Mouse (Mus musculus) heart, postnatal 0 days (tissue): ENCODE measurements around the gene Gm17655. TPM values are rescaled to one million over a fixed set of nuclear protein-coding genes. Genes with fewer than 3 reads are reported as not detected.
"Not testable (repeated sequence)": the region's sequence is repeated elsewhere in the genome, so short reads cannot be mapped to it uniquely, and the experiment has no call there.

Source experiments
- ATAC-seq: fragments of 200-750 bp; cut with Nextera tagmentation; 2 replicates; pipeline ENCODE4 v1.8.0; 2017; ENCODE audit warnings: low read depth, moderate number of reproducible peaks, moderate library complexity; ENCODE audit not compliant: insufficient read depth
- DNase-seq: peaks from one replicate; pipeline ENCODE4 v3.0.0-alpha.2; 2016; ENCODE audit warnings: low spot score
- H3K27ac ChIP-seq: fragments of 300-500 bp; sonication (generic); 2 replicates; pipeline ENCODE4 v1.5.1; 2014; ENCODE audit warnings: low read depth, mild to moderate bottlenecking
- H3K27me3 ChIP-seq: fragments of 300-500 bp; sonication (generic); 2 replicates; pipeline ENCODE4 v1.6.1; 2014; ENCODE audit warnings: low read length, mixed read lengths; ENCODE audit not compliant: control insufficient read depth, insufficient read depth
- H3K36me3 ChIP-seq: fragments of 300-500 bp; sonication (generic); replicated peaks from 2 replicates; pipeline ENCODE4 v1.6.1; 2014; ENCODE audit warnings: low read length, mixed read lengths; ENCODE audit not compliant: control insufficient read depth, insufficient read depth
- H3K4me1 ChIP-seq: fragments of 300-500 bp; sonication (generic); 2 replicates; pipeline ENCODE4 v1.6.1; 2014; ENCODE audit warnings: antibody characterized with exemption; ENCODE audit not compliant: control insufficient read depth, insufficient read depth
- H3K4me2 ChIP-seq: fragments of 300-500 bp; sonication (generic); 2 replicates; pipeline ENCODE4 v1.6.1; 2014; ENCODE audit warnings: low read depth, mild to moderate bottlenecking, low read length, moderate library complexity
- H3K4me3 ChIP-seq: fragments of 300-500 bp; sonication (generic); 2 replicates; pipeline ENCODE4 v1.5.1; 2014; ENCODE audit warnings: low read depth, low read length
- H3K9ac ChIP-seq: fragments of 300-500 bp; sonication (generic); replicated peaks from 2 replicates; pipeline ENCODE4 v1.6.1; 2014; ENCODE audit warnings: low read depth, low read length, mixed read lengths
- H3K9me3 ChIP-seq: fragments of 300-500 bp; sonication (generic); replicated peaks from 2 replicates; pipeline ENCODE4 v1.6.1; 2016; ENCODE audit warnings: low read length; ENCODE audit not compliant: control insufficient read depth
- CTCF ChIP-seq: IDR thresholded peaks from 2 replicates; pipeline ENCODE4 v1.5.1; 2016; ENCODE audit warnings: antibody characterized with exemption, control low read depth, low read depth
- EP300 ChIP-seq: IDR thresholded peaks from 2 replicates; pipeline ENCODE4 v1.6.1; 2016; ENCODE audit warnings: antibody characterized with exemption, low read depth
- WGBS: fragments of 180-500 bp; shearing (Covaris S2); extraction: QIAGEN DNeasy Blood & Tissue Kit; methylation state at CpG from one replicate; pipeline ENCODE4 v1.1.7; 2014; 5-methylcytosine and 5-hydroxymethylcytosine counted together
- polyA plus RNA-seq: library from polyadenylated mRNA; unstranded; fragments of >200 nt; fragmentation: Nextera tagmentation; extraction: Ambion mirVana; gene quantifications from 2 replicates; pipeline ENCODE4 v1.2.1, GENCODE M21; 2015
- total RNA-seq: library from RNA; depleted of rRNA; stranded (reverse); fragments of >200 nt; gene quantifications from 2 replicates; pipeline ENCODE4 v1.2.3, GENCODE M21; 2014; ENCODE audit warnings: low replicate concordance; rRNA removed

Gm17655 gene
- total and polyA plus RNA-seq, 2 experiments from 2014 or later, result 1.8 TPM; not detected in 1

DNA sequence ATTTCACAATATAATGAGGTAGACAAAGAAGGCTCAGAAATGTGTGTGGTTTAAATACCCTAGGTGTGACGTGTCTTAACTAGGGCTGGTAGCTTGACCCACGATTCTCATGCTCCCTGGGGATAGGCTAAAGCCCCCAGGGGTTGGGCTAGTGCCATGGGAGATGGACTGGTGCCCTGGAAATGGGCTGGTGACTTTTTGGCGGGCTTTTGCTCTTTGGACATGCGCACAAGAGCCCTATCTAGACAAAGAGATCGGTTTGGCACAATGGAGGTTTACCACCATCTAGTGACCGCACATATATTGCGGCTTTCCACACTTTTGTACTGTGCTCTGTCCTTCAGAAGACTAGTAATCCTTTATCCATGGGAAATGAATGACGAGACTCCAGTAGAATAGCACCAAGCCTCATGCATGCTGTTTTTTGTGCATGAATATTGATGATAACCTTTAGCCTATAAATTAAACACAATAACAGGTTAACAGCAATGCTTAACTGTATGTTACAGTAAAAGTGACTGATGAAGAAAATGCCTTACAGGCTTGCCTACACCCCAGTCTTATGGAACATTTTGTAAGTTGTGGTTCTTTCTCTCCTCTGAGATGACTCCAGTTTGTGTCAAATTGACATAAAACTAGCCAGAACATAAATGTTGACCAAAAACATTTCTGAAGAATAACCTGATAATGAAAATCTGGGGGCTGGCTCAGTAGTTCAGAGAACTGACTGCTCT, 48.5 kb downstream of the Gm17655 start:
- H3K9me3 ChIP-seq, H3K27me3 ChIP-seq, H3K36me3 ChIP-seq, H3K4me1 ChIP-seq, H3K9ac ChIP-seq, H3K27ac ChIP-seq: not testable (repeated sequence)
- 32% methylated on average over 8 of the region's 8 CpGs for WGBS
- ATAC-seq, result peak; percentile 82
- Histone ChIP-seq H3K4me2 (peak overlapping the region; percentile 53), H3K4me3 (peak overlapping the region; percentile 24)
- peak; percentile 68 for TF ChIP-seq CTCF
- DNase-seq, result peak; percentile 38

GRCm38 (mm10) chr5:110023273-110023672, 49.0 kb downstream of the Gm17655 start:
- TF ChIP-seq CTCF (no peak), EP300 (no peak)
- 24% methylated on average over 9 of the region's 9 CpGs for WGBS
- Histone ChIP-seq H3K4me2 (peak overlapping the region; percentile 53), H3K9ac (no peak overlapping the region), H3K27ac (no peak overlapping the region), H3K36me3 (no peaks in the 10 kb centered on the region), H3K9me3 (no peaks in the 10 kb centered on the region), H3K27me3 (no peaks in the 10 kb centered on the region), H3K4me1 (no peaks in the 10 kb centered on the region), H3K4me3 (peak overlapping the region; percentile 24)
- ATAC-seq, result no peak
- peak; percentile 14 for DNase-seq

GRCm38 (mm10) chr5:110015775-110016174, 56.5 kb downstream of the Gm17655 start:
- peak; percentile 16; the same call in 1 of the 2 replicates for TF ChIP-seq CTCF
- H3K27ac ChIP-seq, H3K4me2 ChIP-seq, ATAC-seq, H3K9ac ChIP-seq, H3K36me3 ChIP-seq, H3K4me3 ChIP-seq, H3K4me1 ChIP-seq, H3K27me3 ChIP-seq, DNase-seq, H3K9me3 ChIP-seq: not testable (repeated sequence)
- 82% methylated on average over 10 of the region's 10 CpGs for WGBS

Other genes starting within 250 kb of the Gm17655 start
- gene Gm15446, start 149.1 kb downstream of the Gm17655 start, total RNA-seq, result 0.08 and 1.6 TPM in 2 replicates
- 0.51 and 0.52 TPM in 2 replicates for gene Gm15446, start 149.1 kb downstream of the Gm17655 start, polyA plus RNA-seq
- 0.73 and 2.5 TPM in 2 replicates for gene Zfp932, start 76.0 kb downstream of the Gm17655 start, total RNA-seq
- 9.5 and 9.6 TPM in 2 replicates for gene Zfp932, start 76.0 kb downstream of the Gm17655 start, polyA plus RNA-seq
- gene Gm35315, start 21.9 kb upstream of the Gm17655 start, total RNA-seq, result 2.3 TPM in 1 of 2 replicates, not detected in the other
- 0.03 and 0.05 TPM in 2 replicates for gene Gm35315, start 21.9 kb upstream of the Gm17655 start, polyA plus RNA-seq
- gene Plcxd1, start 27.5 kb upstream of the Gm17655 start, total RNA-seq, result not detected in 2 replicates
- 0.26 and 0.29 TPM in 2 replicates for gene Plcxd1, start 27.5 kb upstream of the Gm17655 start, polyA plus RNA-seq
- 29.8 and 32.3 TPM in 2 replicates for gene Gtpbp6, start 35.7 kb upstream of the Gm17655 start, total RNA-seq
- 13.9 and 14.2 TPM in 2 replicates for gene Gtpbp6, start 35.7 kb upstream of the Gm17655 start, polyA plus RNA-seq
- 0.50 and 3.3 TPM in 2 replicates for gene Zfp605, start 37.6 kb upstream of the Gm17655 start, total RNA-seq
- 2.1 and 2.4 TPM in 2 replicates for gene Zfp605, start 37.6 kb upstream of the Gm17655 start, polyA plus RNA-seq
- gene Chfr, start 63.3 kb upstream of the Gm17655 start, total RNA-seq, result 32.3 and 56.0 TPM in 2 replicates
- gene Chfr, start 63.3 kb upstream of the Gm17655 start, polyA plus RNA-seq, result 17.3 and 19.7 TPM in 2 replicates
- 10.1 and 17.6 TPM in 2 replicates for gene Golga3, start 104.2 kb upstream of the Gm17655 start, total RNA-seq
- gene Golga3, start 104.2 kb upstream of the Gm17655 start, polyA plus RNA-seq, result 8.7 and 11.1 TPM in 2 replicates
- gene Ankle2, start 158.5 kb upstream of the Gm17655 start, total RNA-seq, result 17.3 and 24.2 TPM in 2 replicates
- 12.5 and 12.6 TPM in 2 replicates for gene Ankle2, start 158.5 kb upstream of the Gm17655 start, polyA plus RNA-seq
- gene Pgam5, start 197.4 kb upstream of the Gm17655 start, total RNA-seq, result 76.6 and 77.4 TPM in 2 replicates
- 37.6 and 39.6 TPM in 2 replicates for gene Pgam5, start 197.4 kb upstream of the Gm17655 start, polyA plus RNA-seq
- 32.5 and 113 TPM in 2 replicates for gene Pxmp2, start 213.7 kb upstream of the Gm17655 start, total RNA-seq
- gene Pxmp2, start 213.7 kb upstream of the Gm17655 start, polyA plus RNA-seq, result 48.4 and 48.6 TPM in 2 replicates
- 12.8 and 13.8 TPM in 2 replicates for gene Pole, start 213.8 kb upstream of the Gm17655 start, total RNA-seq
- gene Pole, start 213.8 kb upstream of the Gm17655 start, polyA plus RNA-seq, result 3.6 and 4.8 TPM in 2 replicates